Mouse (Mus musculus): ENCODE data around the gene Cflar. TPM values are rescaled to one million over a fixed set of nuclear protein-coding genes. Genes with fewer than 3 reads are reported as not detected.

The Cflar gene
- polyA plus RNA-seq, 1 experiment from 2014 or later, result 44.2 TPM

- H3K27me3 ChIP-seq, result no peaks in the 10 kb centered on the region
- H3K4me3 ChIP-seq, result no peak overlapping the region
- H3K4me1 ChIP-seq, result no peaks in the 10 kb centered on the region
- ATAC-seq (ENCODE audit: borderline replicate concordance, extremely low read depth, low FRiP score, low TSS enrichment), result no peak
- H3K4me2 ChIP-seq, result no peak overlapping the region
- no peak overlapping the region for H3K27ac ChIP-seq
- no peak overlapping the region for H3K9ac ChIP-seq
- H3K36me3 ChIP-seq, result no peaks in the 10 kb centered on the region
- 26% methylated on average over 7 of the region's 7 CpGs for WGBS
- no peaks in the 10 kb centered on the region for H3K9me3 ChIP-seq
Measured at GRCm38 (mm10) chr1:58770111-58770720, 58.9 kb downstream of the Cflar start.

- Histone ChIP-seq H3K27ac (no peak overlapping the region), H3K9ac (no peak overlapping the region), H3K36me3 (no peaks in the 10 kb centered on the region), H3K9me3 (no peaks in the 10 kb centered on the region), H3K4me3 (no peak overlapping the region), H3K27me3 (no peaks in the 10 kb centered on the region), H3K4me2 (no peak overlapping the region), H3K4me1 (no peaks in the 10 kb centered on the region)
- ATAC-seq (ENCODE audit: borderline replicate concordance, extremely low read depth, low FRiP score, low TSS enrichment), result no peak
- WGBS, result 62% methylated on average over 3 of the region's 3 CpGs
Measured at GRCm38 (mm10) chr1:58772084-58772483, 60.8 kb downstream of the Cflar start.

- Histone ChIP-seq H3K27me3 (no peaks in the 10 kb centered on the region), H3K9ac (no peak overlapping the region), H3K4me1 (no peaks in the 10 kb centered on the region), H3K4me3 (no peak overlapping the region), H3K9me3 (no peaks in the 10 kb centered on the region), H3K4me2 (no peak overlapping the region), H3K36me3 (no peaks in the 10 kb centered on the region), H3K27ac (no peak overlapping the region)
- ATAC-seq (ENCODE audit: borderline replicate concordance, extremely low read depth, low FRiP score, low TSS enrichment), result no peak
Measured at GRCm38 (mm10) chr1:58773280-58773679, 62.0 kb downstream of the Cflar start.

GRCm38 (mm10) chr1:58773905-58774304, 62.6 kb downstream of the Cflar start:
- H3K4me1 ChIP-seq, result no peaks in the 10 kb centered on the region
- H3K9ac ChIP-seq, result no peak overlapping the region
- H3K4me3 ChIP-seq, result no peak overlapping the region
- H3K27me3 ChIP-seq, result no peaks in the 10 kb centered on the region
- 65% methylated on average over 2 of the region's 2 CpGs for WGBS
- H3K4me2 ChIP-seq, result no peak overlapping the region
- no peak for ATAC-seq (ENCODE audit: borderline replicate concordance, extremely low read depth, low FRiP score, low TSS enrichment)
- H3K27ac ChIP-seq, result no peak overlapping the region
- no peaks in the 10 kb centered on the region for H3K9me3 ChIP-seq
- no peaks in the 10 kb centered on the region for H3K36me3 ChIP-seq

GRCm38 (mm10) chr1:58775361-58775760, 64.1 kb downstream of the Cflar start:
- Histone ChIP-seq H3K27me3 (no peaks in the 10 kb centered on the region), H3K9me3 (no peaks in the 10 kb centered on the region), H3K4me3 (no peak overlapping the region), H3K9ac (no peak overlapping the region), H3K4me1 (no peaks in the 10 kb centered on the region), H3K4me2 (no peak overlapping the region), H3K27ac (no peak overlapping the region), H3K36me3 (no peaks in the 10 kb centered on the region)
- 83% methylated on average over 5 of the region's 5 CpGs for WGBS
- no peak for ATAC-seq (ENCODE audit: borderline replicate concordance, extremely low read depth, low FRiP score, low TSS enrichment)

DNA sequence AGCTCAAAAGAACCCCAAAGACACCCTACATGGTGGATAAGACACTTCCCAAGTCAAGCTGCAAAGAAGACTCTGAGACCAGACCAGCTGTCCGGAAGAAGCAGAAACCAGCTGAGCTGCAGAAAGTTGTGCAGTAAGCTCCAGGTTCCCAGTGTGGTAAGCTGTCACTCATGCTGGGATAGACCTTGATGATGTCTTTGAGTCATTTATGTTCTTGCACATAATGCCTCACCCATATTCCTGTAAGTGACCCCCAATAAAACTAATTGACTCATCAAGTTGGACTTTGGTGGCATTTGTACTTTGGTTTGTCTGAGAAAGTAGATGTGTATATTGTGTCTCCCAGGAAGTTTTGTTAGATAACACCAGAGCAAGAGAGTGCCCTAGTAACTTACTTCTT, 66.3 kb downstream of the Cflar start:
- ATAC-seq (ENCODE audit: borderline replicate concordance, extremely low read depth, low FRiP score, low TSS enrichment), result no peak
- Histone ChIP-seq H3K4me1 (no peaks in the 10 kb centered on the region), H3K4me2 (no peak overlapping the region), H3K9me3 (no peaks in the 10 kb centered on the region), H3K9ac (no peak overlapping the region), H3K4me3 (no peak overlapping the region), H3K36me3 (no peaks in the 10 kb centered on the region), H3K27ac (no peak overlapping the region), H3K27me3 (no peaks in the 10 kb centered on the region)
- 100% methylated on average over 1 of the region's 1 CpGs for WGBS

- no peak overlapping the region for H3K27ac ChIP-seq
- no peak overlapping the region for H3K4me2 ChIP-seq
- H3K4me3 ChIP-seq, result no peak overlapping the region
- no peaks in the 10 kb centered on the region for H3K27me3 ChIP-seq
- no peaks in the 10 kb centered on the region for H3K4me1 ChIP-seq
- H3K36me3 ChIP-seq, result no peaks in the 10 kb centered on the region
- no peak for ATAC-seq (ENCODE audit: borderline replicate concordance, extremely low read depth, low FRiP score, low TSS enrichment)
- no peaks in the 10 kb centered on the region for H3K9me3 ChIP-seq
- H3K9ac ChIP-seq, result no peak overlapping the region
- WGBS, result 14% methylated on average over 1 of the region's 1 CpGs
Measured at GRCm38 (mm10) chr1:58778226-58778625, 66.9 kb downstream of the Cflar start.

- no peaks in the 10 kb centered on the region for H3K27me3 ChIP-seq
Measured at GRCm38 (mm10) chr1:58786276-58786675, 75.0 kb downstream of the Cflar start.

GRCm38 (mm10) chr1:58788410-58788809, 77.1 kb downstream of the Cflar start:
- Histone ChIP-seq H3K9ac (no peak overlapping the region), H3K36me3 (no peaks in the 10 kb centered on the region), H3K27ac (no peak overlapping the region), H3K27me3 (no peaks in the 10 kb centered on the region), H3K4me1 (no peaks in the 10 kb centered on the region), H3K9me3 (no peaks in the 10 kb centered on the region), H3K4me3 (no peak overlapping the region), H3K4me2 (no peak overlapping the region)
- 96% methylated on average over 4 of the region's 4 CpGs for WGBS
- no peak for ATAC-seq (ENCODE audit: borderline replicate concordance, extremely low read depth, low FRiP score, low TSS enrichment)

More at GRCm38 (mm10) chr1:58786276-58786675, 75.0 kb downstream of the Cflar start:
- no peak for ATAC-seq (ENCODE audit: borderline replicate concordance, extremely low read depth, low FRiP score, low TSS enrichment)
- no peaks in the 10 kb centered on the region for H3K36me3 ChIP-seq
- no peak overlapping the region for H3K9ac ChIP-seq
- H3K27ac ChIP-seq, result no peak overlapping the region
- H3K4me3 ChIP-seq, result no peak overlapping the region
- H3K4me1 ChIP-seq, result no peaks in the 10 kb centered on the region
- H3K9me3 ChIP-seq, result no peaks in the 10 kb centered on the region
- 85% methylated on average over 2 of the region's 2 CpGs for WGBS
- H3K4me2 ChIP-seq, result no peak overlapping the region

- 42% methylated on average over 2 of the region's 2 CpGs for whole genome bisulfite sequencing
- H3K4me1 ChIP-seq, result peaks cover 13% of the 10 kb centered on the region; the same call in 1 of the 2 replicates
- no peaks in the 10 kb centered on the region for H3K27me3 ChIP-seq
- no peak overlapping the region for H3K9ac ChIP-seq
- ATAC-seq (ENCODE audit: borderline replicate concordance, extremely low read depth, low FRiP score, low TSS enrichment), result no peak
- H3K4me3 ChIP-seq, result peak overlapping the region; percentile 76
- H3K27ac ChIP-seq, result peak overlapping the region; percentile 94
- peaks cover 6% of the 10 kb centered on the region; the same call in 1 of the 2 replicates for H3K36me3 ChIP-seq
- peak overlapping the region; percentile 72 for H3K4me2 ChIP-seq
- no peaks in the 10 kb centered on the region for H3K9me3 ChIP-seq
Measured at GRCm38 (mm10) chr1:58794705-58795104, 83.4 kb downstream of the Cflar start.

DNA sequence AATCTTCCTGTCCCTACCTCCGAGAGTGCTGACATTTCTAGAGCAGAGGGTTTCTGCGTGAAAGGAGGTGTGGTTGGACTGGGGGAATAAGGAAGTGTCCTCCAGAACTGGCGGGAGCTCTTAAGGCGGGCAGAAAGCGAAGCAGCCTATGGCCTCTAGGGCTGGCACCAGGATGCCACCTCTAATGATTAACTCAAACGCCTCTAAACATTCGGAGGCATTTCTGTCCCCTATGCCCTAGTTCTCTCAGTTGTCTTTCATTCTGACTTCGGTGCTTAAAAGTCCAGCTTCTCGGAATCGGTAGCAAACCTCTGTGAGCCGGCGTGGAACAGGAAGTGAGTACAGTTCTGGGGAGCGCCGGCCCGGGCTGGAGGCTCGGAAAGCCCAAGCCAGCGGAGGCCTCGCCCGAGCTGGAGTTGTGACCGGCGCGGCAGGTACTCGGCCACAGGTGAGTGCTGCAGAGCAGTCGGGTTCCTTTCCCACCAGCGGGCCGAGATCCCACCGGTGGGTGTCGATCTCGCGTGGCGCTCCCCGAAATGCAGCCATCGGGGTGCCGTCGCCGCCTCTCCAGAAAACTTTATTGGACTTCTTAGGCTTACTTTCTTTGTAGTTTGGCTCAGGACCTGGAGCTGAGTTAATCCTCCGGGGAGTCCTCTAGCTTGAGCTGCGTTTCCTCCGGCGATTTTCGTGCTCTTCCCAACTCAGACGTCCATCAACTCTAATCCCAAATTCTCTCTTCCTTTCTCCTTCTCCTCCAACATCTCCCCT, 84.2 kb downstream of the Cflar start, which contains the start of gene Casp8:
Casp8 (plus strand) TSS at position 84 of the 768 bp plus-strand sequence.
- under 1% methylated on average over 42 of the region's 42 CpGs for WGBS
- H3K27me3 ChIP-seq, result no peaks in the 10 kb centered on the region
- peak within 1 kb of the TSS; percentile 88 for H3K9ac ChIP-seq
- H3K36me3 ChIP-seq, result peaks cover 6% of the 10 kb centered on the region; the same call in 1 of the 2 replicates
- H3K4me1 ChIP-seq, result peaks cover 13% of the 10 kb centered on the region; the same call in 1 of the 2 replicates
- ATAC-seq (ENCODE audit: borderline replicate concordance, extremely low read depth, low FRiP score, low TSS enrichment), result peak; percentile 89
- no peaks in the 10 kb centered on the region for H3K9me3 ChIP-seq
- H3K4me2 ChIP-seq, result peak within 1 kb of the TSS; percentile 72
- peak within 1 kb of the TSS; percentile 76 for H3K4me3 ChIP-seq
- H3K27ac ChIP-seq, result peak within 1 kb of the TSS; percentile 94

DNA sequence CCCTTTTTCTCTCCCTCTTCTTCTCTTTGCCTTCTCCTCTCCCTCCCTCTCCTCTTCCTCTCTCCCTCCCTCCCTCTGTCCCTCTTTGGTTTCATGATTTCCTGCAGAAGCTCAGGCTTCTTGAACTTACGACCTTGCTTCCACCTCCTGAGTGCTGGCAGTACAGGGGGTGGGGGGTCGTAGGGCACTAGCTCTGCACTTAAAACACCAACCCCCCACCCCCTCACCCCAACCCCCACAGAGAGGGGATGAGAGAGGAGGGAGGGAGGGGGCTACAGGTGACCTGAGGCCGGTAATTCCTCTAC, 84.7 kb downstream of the Cflar start:
- peak overlapping the region; percentile 94 for H3K27ac ChIP-seq

More for the DNA sequence above, 84.7 kb downstream of the Cflar start:
- 0 out of 2 replicates have a peak, but pooled peaks have one; percentile 9 for ATAC-seq (ENCODE audit: borderline replicate concordance, extremely low read depth, low FRiP score, low TSS enrichment)
- Histone ChIP-seq H3K9ac (peak overlapping the region; percentile 88), H3K4me1 (peaks cover 13% of the 10 kb centered on the region; the same call in 1 of the 2 replicates), H3K27me3 (no peaks in the 10 kb centered on the region), H3K9me3 (no peaks in the 10 kb centered on the region), H3K4me2 (peak overlapping the region; percentile 72), H3K4me3 (peak overlapping the region; percentile 76), H3K36me3 (peaks cover 6% of the 10 kb centered on the region; the same call in 1 of the 2 replicates)
- 2% methylated on average over 3 of the region's 3 CpGs for WGBS
